Mouse (Mus musculus): Measurements from ENCODE around the gene Gnai3. TPM values are rescaled to one million over a fixed set of nuclear protein-coding genes. Genes with fewer than 3 reads are reported as not detected.

Gnai3 gene
- polyA plus RNA-seq, 1 experiment from 2014 or later = 172 TPM

DNA sequence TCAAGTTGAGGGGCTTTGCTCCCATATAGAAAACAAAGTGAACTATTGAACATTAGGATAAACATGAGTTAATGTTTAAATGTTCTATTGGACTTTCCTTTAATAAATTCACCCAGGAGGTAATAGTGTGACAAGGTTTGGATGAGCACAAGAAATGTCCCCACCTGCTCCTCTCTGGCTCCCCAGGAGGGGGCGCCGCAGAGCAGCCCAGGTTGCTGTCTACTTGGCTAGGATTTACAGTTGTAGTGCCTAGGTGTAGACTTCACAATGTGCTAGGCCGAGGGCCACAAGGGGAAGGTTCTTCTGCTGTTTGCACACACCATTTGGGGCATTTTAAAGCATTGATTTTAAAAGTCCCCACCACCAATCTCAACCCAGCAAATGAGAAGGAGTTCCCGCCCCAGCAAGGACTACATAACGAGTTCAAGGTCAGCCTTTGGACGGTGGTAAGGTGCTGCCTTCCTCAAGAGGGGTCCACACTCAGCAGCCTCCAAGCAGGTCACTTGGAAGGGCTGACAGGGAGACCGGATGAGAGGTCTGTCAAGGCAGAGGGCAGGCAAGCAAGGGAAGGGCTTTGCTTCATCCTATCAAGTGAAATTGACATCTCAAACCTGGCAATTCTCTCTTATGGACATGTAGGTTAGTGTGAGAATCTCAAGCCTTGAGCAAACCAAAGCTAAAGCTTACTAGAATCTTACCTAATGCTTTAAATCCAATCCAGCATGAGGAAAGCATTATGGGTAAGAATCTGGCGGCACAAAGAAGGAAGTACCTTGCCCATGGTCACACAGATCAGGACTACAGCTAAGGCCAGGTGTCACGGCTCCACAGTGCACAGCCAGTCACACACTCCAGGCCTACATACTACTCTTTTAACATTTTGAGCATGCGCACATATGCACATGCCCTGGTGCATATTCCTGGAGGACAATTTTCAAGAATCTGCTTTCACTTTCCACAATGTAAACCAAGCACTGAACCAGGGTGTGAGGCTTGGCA lies 75.4 kb downstream of the Gnai3 start:
- peaks cover 26% of the 10 kb centered on the region for H3K36me3 ChIP-seq (ENCODE audit: insufficient read depth)
- DNase-seq (peak; percentile 64), ATAC-seq (ENCODE audit: insufficient read depth) (peak; percentile 32; the same call in 1 of the 2 replicates)
- no peak overlapping the region for H3K27ac ChIP-seq (ENCODE audit: low read depth)
- no peaks in the 10 kb centered on the region for H3K27me3 ChIP-seq (ENCODE audit: insufficient read depth, low read length)
- H3K4me2 ChIP-seq = no peak overlapping the region
- WGBS = 61% methylated on average over 10 of the region's 10 CpGs
- H3K9ac ChIP-seq = no peak overlapping the region
- no peak overlapping the region for H3K4me3 ChIP-seq (ENCODE audit: low read depth, low read length)
- peak; percentile 76 for TF ChIP-seq CTCF (IDR thresholded peaks at IDR 0.05; ENCODE audit: low read depth)
- no peaks in the 10 kb centered on the region for H3K4me1 ChIP-seq (ENCODE audit: insufficient read depth)
- H3K9me3 ChIP-seq (ENCODE audit: low read depth, low read length) = no peaks in the 10 kb centered on the region

DNA sequence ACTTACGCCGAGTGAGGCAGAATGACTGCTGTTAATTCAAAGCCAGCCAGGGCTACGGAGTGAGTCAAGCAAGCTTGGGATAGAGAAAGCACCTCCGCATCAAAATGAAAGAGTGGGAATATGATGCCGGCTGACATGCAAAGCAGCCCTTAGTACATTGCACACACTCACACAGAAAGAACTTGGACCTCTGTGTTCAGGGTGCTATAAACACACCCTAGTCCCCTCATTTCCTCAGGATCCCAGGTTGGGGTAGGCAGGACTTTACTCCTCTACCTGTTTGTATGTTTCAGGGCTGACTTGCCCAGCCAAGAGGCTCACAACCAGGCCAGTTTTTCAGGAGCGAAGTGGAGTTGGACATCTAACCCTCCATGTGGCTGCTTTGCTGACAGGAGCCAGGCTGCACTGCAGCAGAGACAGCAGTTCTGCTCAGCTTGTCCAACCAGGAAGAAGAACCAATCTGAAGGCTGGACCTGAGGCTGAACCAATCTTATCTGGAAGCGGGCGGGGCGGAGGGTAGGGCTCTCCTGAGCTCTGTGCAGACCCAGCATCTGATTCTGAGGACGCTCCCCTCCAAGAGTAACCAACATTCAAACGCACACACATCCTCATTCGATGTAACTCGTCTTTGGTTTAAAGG lies 76.6 kb downstream of the Gnai3 start:
- H3K27me3 ChIP-seq (ENCODE audit: insufficient read depth, low read length) = no peaks in the 10 kb centered on the region
- no peak for TF ChIP-seq CTCF (IDR thresholded peaks at IDR 0.05; ENCODE audit: low read depth)
- no peak overlapping the region for H3K4me3 ChIP-seq (ENCODE audit: low read depth, low read length)
- H3K9me3 ChIP-seq (ENCODE audit: low read depth, low read length) = no peaks in the 10 kb centered on the region
- 57% methylated on average over 13 of the region's 13 CpGs for WGBS
- H3K4me2 ChIP-seq = no peak overlapping the region
- H3K27ac ChIP-seq (ENCODE audit: low read depth) = no peak overlapping the region
- H3K36me3 ChIP-seq (ENCODE audit: insufficient read depth) = peaks cover 13% of the 10 kb centered on the region
- no peaks in the 10 kb centered on the region for H3K4me1 ChIP-seq (ENCODE audit: insufficient read depth)
- DNase-seq (peak; percentile 34), ATAC-seq (ENCODE audit: insufficient read depth) (peak; percentile 30; the same call in 1 of the 2 replicates)
- H3K9ac ChIP-seq = no peak overlapping the region

DNA sequence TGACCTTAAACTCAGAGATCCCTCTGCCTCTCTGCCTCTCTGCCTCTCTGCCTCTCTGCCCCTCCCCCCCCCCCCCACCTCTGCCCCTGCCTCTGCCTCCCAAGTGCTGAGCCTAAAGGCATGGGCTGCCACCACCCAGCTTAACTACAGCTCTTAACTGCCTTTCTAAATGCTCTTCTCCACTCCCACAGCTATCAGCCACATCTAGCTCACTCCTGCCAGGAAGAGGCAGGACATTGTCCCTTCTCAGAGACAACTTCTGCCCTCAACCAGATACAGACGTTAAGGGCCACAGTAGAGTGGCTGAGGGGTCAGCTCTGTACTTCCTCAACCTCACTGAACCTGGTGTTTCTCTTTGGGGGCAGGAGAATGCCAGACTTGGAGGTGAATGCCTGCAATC lies 77.1 kb downstream of the Gnai3 start:
- Histone ChIP-seq H3K9me3 (ENCODE audit: low read depth, low read length) (no peaks in the 10 kb centered on the region), H3K27ac (ENCODE audit: low read depth) (no peak overlapping the region), H3K4me1 (ENCODE audit: insufficient read depth) (no peaks in the 10 kb centered on the region), H3K36me3 (ENCODE audit: insufficient read depth) (peaks cover 8% of the 10 kb centered on the region; the same call in 1 of the 2 replicates), H3K9ac (no peak overlapping the region), H3K27me3 (ENCODE audit: insufficient read depth, low read length) (no peaks in the 10 kb centered on the region), H3K4me3 (ENCODE audit: low read depth, low read length) (no peak overlapping the region), H3K4me2 (no peak overlapping the region)
- ATAC-seq (ENCODE audit: insufficient read depth) (no peak), DNase-seq (no peak)
- no peak for TF ChIP-seq CTCF (IDR thresholded peaks at IDR 0.05; ENCODE audit: low read depth)
- WGBS = 8% methylated on average over 1 of the region's 1 CpGs

DNA sequence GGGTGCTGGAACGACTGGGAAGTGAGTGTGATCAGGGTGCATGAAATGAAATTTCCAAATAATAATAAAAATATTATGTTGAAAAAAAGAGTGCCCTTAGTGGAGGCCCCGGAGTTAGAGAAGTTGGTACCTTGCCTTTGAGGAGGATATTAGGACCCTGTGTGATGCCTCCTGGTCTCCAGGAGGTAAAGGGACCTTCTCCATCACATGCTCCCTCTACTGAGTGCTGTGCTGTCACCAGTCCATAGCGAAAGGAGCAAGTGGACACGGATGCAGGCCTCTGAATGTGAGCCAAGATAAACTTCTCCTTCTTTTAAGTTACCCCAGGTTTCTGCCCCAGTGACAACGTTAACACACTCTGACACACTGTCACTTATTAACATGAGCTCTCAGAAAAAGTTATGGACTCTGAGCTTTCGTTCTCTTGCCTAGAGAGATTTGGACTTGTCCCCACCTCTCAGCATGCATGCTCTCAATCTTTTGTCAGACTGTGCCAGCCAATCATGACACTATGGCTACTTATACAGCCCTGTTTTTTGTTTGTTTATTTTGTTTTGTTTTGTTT lies 78.5 kb downstream of the Gnai3 start:
- H3K9ac ChIP-seq = no peak overlapping the region
- DNase-seq (no peak), ATAC-seq (ENCODE audit: insufficient read depth) (no peak)
- H3K27me3 ChIP-seq (ENCODE audit: insufficient read depth, low read length) = no peaks in the 10 kb centered on the region
- no peak overlapping the region for H3K4me2 ChIP-seq
- TF ChIP-seq CTCF (IDR thresholded peaks at IDR 0.05; ENCODE audit: low read depth) = no peak
- H3K9me3 ChIP-seq (ENCODE audit: low read depth, low read length) = no peaks in the 10 kb centered on the region
- no peak overlapping the region for H3K4me3 ChIP-seq (ENCODE audit: low read depth, low read length)
- H3K4me1 ChIP-seq (ENCODE audit: insufficient read depth) = no peaks in the 10 kb centered on the region
- H3K27ac ChIP-seq (ENCODE audit: low read depth) = no peak overlapping the region
- 60% methylated on average over 6 of the region's 6 CpGs for WGBS
- no peaks in the 10 kb centered on the region for H3K36me3 ChIP-seq (ENCODE audit: insufficient read depth)

DNA sequence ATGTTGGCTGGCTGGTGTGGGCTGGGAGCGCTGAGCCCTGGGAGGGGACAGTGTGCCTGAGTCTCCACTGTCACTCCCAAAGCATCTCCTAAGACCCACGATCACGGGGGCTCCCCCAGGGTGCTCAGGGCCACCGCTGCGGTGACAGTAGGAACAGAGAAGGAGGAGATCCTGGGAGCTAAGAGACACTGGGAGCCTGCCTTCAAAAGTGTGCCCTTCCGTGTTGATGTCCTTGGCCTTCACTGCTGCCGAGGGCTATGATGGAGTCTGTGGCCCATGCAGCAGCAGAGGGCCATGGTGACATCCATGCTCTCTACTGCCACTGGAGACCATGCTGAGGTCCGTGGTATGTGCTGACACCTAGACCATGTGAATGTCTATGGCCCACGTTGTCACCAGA lies 80.4 kb downstream of the Gnai3 start:
- no peak overlapping the region for H3K9ac ChIP-seq
- TF ChIP-seq CTCF (IDR thresholded peaks at IDR 0.05; ENCODE audit: low read depth) = no peak
- ATAC-seq (ENCODE audit: insufficient read depth) (no peak), DNase-seq (no peak)
- H3K36me3 ChIP-seq (ENCODE audit: insufficient read depth) = no peaks in the 10 kb centered on the region
- no peak overlapping the region for H3K4me3 ChIP-seq (ENCODE audit: low read depth, low read length)
- H3K27me3 ChIP-seq (ENCODE audit: insufficient read depth, low read length) = no peaks in the 10 kb centered on the region
- WGBS = 78% methylated on average over 9 of the region's 9 CpGs
- no peaks in the 10 kb centered on the region for H3K9me3 ChIP-seq (ENCODE audit: low read depth, low read length)
- no peaks in the 10 kb centered on the region for H3K4me1 ChIP-seq (ENCODE audit: insufficient read depth)
- H3K27ac ChIP-seq (ENCODE audit: low read depth) = no peak overlapping the region
- no peak overlapping the region for H3K4me2 ChIP-seq

DNA sequence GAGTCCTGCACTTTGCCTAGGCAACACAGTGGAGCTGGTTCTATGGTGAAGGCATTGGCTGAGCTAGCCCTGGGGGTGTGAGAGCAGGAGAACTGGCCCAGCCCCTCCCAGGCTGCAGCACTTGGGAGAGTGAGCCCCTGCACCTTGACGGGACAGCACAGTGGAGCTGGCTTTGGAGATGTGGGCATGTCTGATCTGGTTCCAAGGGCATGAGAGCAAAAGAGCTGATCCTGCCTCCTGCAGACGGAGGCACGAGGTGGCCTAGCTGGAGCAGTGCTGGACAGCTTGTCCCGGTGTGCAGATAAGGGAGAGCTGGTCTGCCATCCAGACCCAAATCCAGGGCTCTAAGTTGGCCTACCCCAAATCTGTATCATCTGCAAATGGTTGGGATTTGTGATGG lies 81.3 kb downstream of the Gnai3 start:
- Histone ChIP-seq H3K4me1 (ENCODE audit: insufficient read depth) (no peaks in the 10 kb centered on the region), H3K27ac (ENCODE audit: low read depth) (no peak overlapping the region), H3K4me3 (ENCODE audit: low read depth, low read length) (no peak overlapping the region), H3K4me2 (no peak overlapping the region), H3K9me3 (ENCODE audit: low read depth, low read length) (no peaks in the 10 kb centered on the region), H3K27me3 (ENCODE audit: insufficient read depth, low read length) (no peaks in the 10 kb centered on the region), H3K36me3 (ENCODE audit: insufficient read depth) (no peaks in the 10 kb centered on the region), H3K9ac (no peak overlapping the region)
- WGBS = 78% methylated on average over 4 of the region's 4 CpGs
- DNase-seq (no peak), ATAC-seq (ENCODE audit: insufficient read depth) (peak; percentile 30; the same call in 1 of the 2 replicates)
- no peak for TF ChIP-seq CTCF (IDR thresholded peaks at IDR 0.05; ENCODE audit: low read depth)

DNA sequence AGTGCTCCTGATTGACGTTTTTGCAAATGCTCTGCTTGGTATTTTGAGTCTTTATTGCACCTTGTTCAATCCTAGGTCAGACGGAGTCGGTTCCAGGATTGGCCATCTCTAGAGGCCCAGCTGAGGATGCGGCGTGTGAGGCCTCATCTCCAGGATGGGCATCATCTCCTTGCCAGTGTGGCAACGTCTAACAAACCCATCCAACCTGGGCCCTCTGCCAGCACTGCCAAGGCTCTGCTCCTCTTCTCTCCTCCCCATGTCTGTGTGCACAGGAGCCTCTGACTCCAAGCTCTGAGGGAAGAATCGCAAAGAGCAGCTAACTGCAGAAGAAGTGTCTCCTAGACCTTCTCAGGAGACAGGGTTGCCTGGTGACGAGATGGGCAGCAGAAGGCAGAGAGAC lies 83.3 kb downstream of the Gnai3 start:
- H3K4me3 ChIP-seq (ENCODE audit: low read depth, low read length) = no peak overlapping the region
- no peak overlapping the region for H3K9ac ChIP-seq
- H3K36me3 ChIP-seq (ENCODE audit: insufficient read depth) = no peaks in the 10 kb centered on the region
- no peaks in the 10 kb centered on the region for H3K4me1 ChIP-seq (ENCODE audit: insufficient read depth)
- 77% methylated on average over 8 of the region's 8 CpGs for WGBS
- no peak for TF ChIP-seq CTCF (IDR thresholded peaks at IDR 0.05; ENCODE audit: low read depth)
- H3K4me2 ChIP-seq = no peak overlapping the region
- ATAC-seq (ENCODE audit: insufficient read depth) = no peak
- H3K27me3 ChIP-seq (ENCODE audit: insufficient read depth, low read length) = no peaks in the 10 kb centered on the region
- no peaks in the 10 kb centered on the region for H3K9me3 ChIP-seq (ENCODE audit: low read depth, low read length)
- H3K27ac ChIP-seq (ENCODE audit: low read depth) = no peak overlapping the region
- no peak for DNase-seq

Data from lung, embryonic 14.5 days (tissue).